Mouse (Mus musculus) frontal cortex, postnatal 36 days (tissue): ENCODE measurements at regions not wholly inside any gene's neighbourhood (a gene's known extent, or its start where the extent isn't known, plus 50 kb on each side); places are given as distances from the start of the nearest gene placed in this dataset.

Experiments
- DNase-seq, 2 experiments: peaks; one replicate each; pipeline ENCODE4 v3.0.0; 2022; ENCODE audit warnings: low spot score in 2 of 2

DNA sequence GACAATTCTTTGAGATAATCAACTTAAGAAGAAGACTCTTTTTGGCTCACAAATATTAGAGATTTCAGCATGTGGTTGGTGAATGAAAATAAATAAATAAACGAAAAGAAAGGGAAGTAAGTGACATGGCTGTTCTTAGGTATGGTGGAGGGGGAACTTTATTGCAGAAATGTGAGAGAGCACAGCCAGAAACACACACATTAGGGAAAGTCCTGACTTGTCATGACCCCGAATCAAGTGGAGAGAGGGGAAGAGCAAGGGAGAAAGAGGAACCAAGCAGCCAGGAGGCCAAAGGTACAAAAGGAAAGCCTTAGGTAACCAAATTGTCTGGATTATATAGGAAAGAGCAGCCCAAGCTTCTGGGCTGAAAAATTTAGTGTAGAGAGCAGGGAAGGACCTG, 1172.7 kb downstream of the D3Ertd751e start:
- DNase-seq: no peak

DNA sequence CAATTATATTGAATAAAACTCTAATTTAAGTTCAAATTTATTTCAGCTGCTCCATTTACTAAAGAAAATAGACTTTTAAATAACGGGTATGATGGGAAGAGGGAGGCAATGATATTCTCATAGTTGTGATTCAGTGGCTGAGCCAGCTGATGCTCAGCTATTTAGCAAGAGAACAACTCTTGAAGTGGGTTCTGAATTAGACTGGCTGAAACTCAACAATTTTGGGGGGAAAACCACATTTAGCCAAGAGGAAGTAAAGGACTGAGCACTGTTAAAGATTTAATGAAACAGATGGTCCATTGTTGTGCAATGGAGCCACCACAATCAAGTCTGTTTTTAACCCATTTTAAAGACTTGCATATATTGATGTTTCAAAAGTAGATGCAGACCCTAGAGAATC, 1193.0 kb downstream of the D3Ertd751e start:
- no peak for DNase-seq

DNA sequence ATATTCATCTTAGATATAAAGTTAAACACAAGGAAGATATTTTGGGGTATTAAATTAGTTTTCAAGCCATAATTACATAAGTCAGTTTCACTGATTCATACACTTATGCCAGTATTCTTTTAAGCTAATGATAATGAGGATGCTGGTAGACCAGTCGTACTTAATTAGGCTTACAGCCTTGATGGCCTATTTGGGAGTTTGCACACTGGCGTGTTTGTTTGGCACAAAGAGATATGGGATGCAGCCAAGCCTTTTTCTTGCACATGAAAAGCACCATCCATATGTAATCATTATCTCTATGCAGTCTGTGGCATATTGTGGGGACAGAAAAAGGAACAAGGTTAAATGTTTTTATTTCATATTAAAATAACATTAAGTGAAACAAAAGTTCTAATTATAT, 1234.7 kb downstream of the D3Ertd751e start:
- DNase-seq: no peak
